Mouse (Mus musculus) spleen, postnatal 10 days (tissue): ENCODE measurements around the gene Lrriq1.

Source experiments
- DNase-seq, 2 experiments: peaks; one replicate each; pipeline ENCODE4 v3.0.0; 2021 to 2022; ENCODE audit warnings: low spot score in 2 of 2

Lrriq1 gene

GRCm38 (mm10) chr10:103029132-103029729 is 206.9 kb downstream of the Lrriq1 start:
- no peak for DNase-seq

GRCm38 (mm10) chr10:103028253-103029131 is 207.6 kb downstream of the Lrriq1 start:
- DNase-seq = no peak

- DNase-seq = no peak
Measured at GRCm38 (mm10) chr10:103027931-103028252, 208.2 kb downstream of the Lrriq1 start.

GRCm38 (mm10) chr10:103027226-103027930 is 208.7 kb downstream of the Lrriq1 start:
- no peak for DNase-seq

- no peak for DNase-seq
Measured at GRCm38 (mm10) chr10:103026636-103027225, 209.4 kb downstream of the Lrriq1 start.

GRCm38 (mm10) chr10:103002556-103002955 is 233.6 kb downstream of the Lrriq1 start:
- no peak for DNase-seq

GRCm38 (mm10) chr10:103000902-103001301 is 235.2 kb downstream of the Lrriq1 start:
- no peak for DNase-seq

- DNase-seq = no peak
Measured at GRCm38 (mm10) chr10:102999584-102999983, 236.5 kb downstream of the Lrriq1 start.
